Mouse (Mus musculus) limb, embryonic 11.5 days (tissue): ENCODE results near the gene Nacc1. TPM values are rescaled to one million over a fixed set of nuclear protein-coding genes. Genes with fewer than 3 reads are reported as not detected.
"Not testable (repeated sequence)": the region's sequence is repeated elsewhere in the genome, so short reads cannot be mapped to it uniquely, and the experiment has no call there.

Experiments
- ATAC-seq: fragments of 200-750 bp; cut with Nextera tagmentation; 2 replicates; pipeline ENCODE4 v1.8.0; 2017; ENCODE audit warnings: low read depth; ENCODE audit not compliant: insufficient number of reproducible peaks, low FRiP score, low TSS enrichment
- DNase-seq: peaks from one replicate; pipeline ENCODE4 v3.0.0-alpha.2; 2015; ENCODE audit warnings: low spot score
- H3K27ac ChIP-seq: fragments of 300-500 bp; sonication (generic); replicated peaks from 2 replicates; pipeline ENCODE4 v1.5.1; 2014; ENCODE audit warnings: low read depth, mild to moderate bottlenecking, low read length
- H3K27me3 ChIP-seq: fragments of 300-500 bp; sonication (generic); 2 replicates; pipeline ENCODE4 v1.6.1; 2014; ENCODE audit warnings: mild to moderate bottlenecking, low read length, mixed read lengths; ENCODE audit not compliant: control insufficient read depth, insufficient read depth
- H3K36me3 ChIP-seq: fragments of 300-500 bp; sonication (generic); 2 replicates; pipeline ENCODE4 v1.6.1; 2014; ENCODE audit warnings: mild to moderate bottlenecking, low read length, moderate library complexity, mixed read lengths; ENCODE audit not compliant: control insufficient read depth, insufficient read depth
- H3K4me1 ChIP-seq: fragments of 300-500 bp; sonication (generic); 2 replicates; pipeline ENCODE4 v1.6.1; 2014; ENCODE audit warnings: low read length, mixed read lengths; ENCODE audit not compliant: control insufficient read depth, insufficient read depth
- H3K4me2 ChIP-seq: fragments of 300-500 bp; sonication (generic); 2 replicates; pipeline ENCODE4 v1.6.1; 2014; ENCODE audit warnings: low read depth, mild to moderate bottlenecking, moderate library complexity; ENCODE audit not compliant: severe bottlenecking
- H3K4me3 ChIP-seq: fragments of 300-500 bp; sonication (generic); 2 replicates; pipeline ENCODE4 v1.5.1; 2014; ENCODE audit warnings: low read depth, low read length
- H3K9ac ChIP-seq: fragments of 300-500 bp; sonication (generic); 2 replicates; pipeline ENCODE4 v1.6.1; 2014; ENCODE audit warnings: mild to moderate bottlenecking, low read length
- H3K9me3 ChIP-seq: fragments of 300-500 bp; sonication (generic); 2 replicates; pipeline ENCODE4 v1.6.1; 2016; ENCODE audit warnings: low read length; ENCODE audit not compliant: control insufficient read depth
- WGBS: fragments of 180-500 bp; shearing (Covaris S2); extraction: QIAGEN DNeasy Blood & Tissue Kit; methylation state at CpG from one replicate; pipeline ENCODE4 v1.1.7; 2014; 5-methylcytosine and 5-hydroxymethylcytosine counted together
- polyA plus RNA-seq: library from polyadenylated mRNA; unstranded; fragments of >200 nt; fragmentation: Nextera tagmentation; extraction: Ambion mirVana; gene quantifications from 2 replicates; pipeline ENCODE4 v1.2.1, GENCODE M21; 2014

Nacc1 gene
- polyA plus RNA-seq, 1 experiment from 2014 or later, result 26.7 TPM

DNA sequence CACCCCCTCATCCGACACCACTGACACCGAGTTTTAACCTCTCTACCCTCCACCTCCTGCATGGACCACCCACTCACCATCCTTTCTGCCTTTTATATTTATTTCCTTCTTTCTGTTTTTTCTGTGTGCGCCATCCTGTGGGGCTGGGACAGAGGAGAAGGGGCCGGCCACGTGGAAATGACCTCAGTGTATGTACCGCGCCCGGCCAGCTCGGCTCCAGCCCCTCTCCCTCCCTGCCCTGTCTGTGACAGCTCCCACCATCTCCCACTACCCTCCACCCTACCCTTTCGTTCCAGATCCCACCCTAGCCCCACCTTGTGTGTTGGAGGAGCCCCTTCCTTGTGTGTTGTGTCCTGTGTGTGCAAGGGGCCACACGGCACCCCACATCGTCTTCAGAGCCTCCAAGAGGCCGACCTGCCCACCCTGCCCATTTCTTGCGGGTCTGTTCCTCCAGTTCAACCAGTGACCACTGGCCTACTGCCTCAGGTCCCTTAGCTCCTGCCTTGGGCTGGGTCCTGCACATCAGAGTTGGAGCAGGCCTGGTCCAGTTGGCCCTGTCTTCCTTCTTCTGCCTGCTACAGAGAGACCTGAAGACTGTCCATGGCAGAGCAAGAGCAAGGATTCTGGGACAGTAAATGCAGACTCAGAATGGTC, 52.1 kb downstream of the Nacc1 start:
- Histone ChIP-seq H3K27ac (no peak overlapping the region; the same call in 1 of the 2 replicates), H3K36me3 (no peaks in the 10 kb centered on the region), H3K4me1 (peaks cover 26% of the 10 kb centered on the region), H3K4me3 (no peak overlapping the region), H3K9me3 (no peaks in the 10 kb centered on the region), H3K4me2 (no peak overlapping the region), H3K9ac (peak overlapping the region; percentile 17; the same call in 1 of the 2 replicates), H3K27me3 (no peaks in the 10 kb centered on the region)
- DNase-seq (no peak), ATAC-seq (no peak)
- 70% methylated on average over 14 of the region's 14 CpGs for WGBS

GRCm38 (mm10) chr8:84634849-84635304, 52.8 kb downstream of the Nacc1 start:
- Histone ChIP-seq H3K27me3 (no peaks in the 10 kb centered on the region), H3K4me3 (no peak overlapping the region), H3K9ac (no peak overlapping the region), H3K27ac (no peak overlapping the region; the same call in 1 of the 2 replicates), H3K4me1 (peaks cover 26% of the 10 kb centered on the region), H3K4me2 (no peak overlapping the region), H3K36me3 (no peaks in the 10 kb centered on the region), H3K9me3 (no peaks in the 10 kb centered on the region)
- 50% methylated on average over 9 of the region's 9 CpGs for WGBS
- ATAC-seq (no peak), DNase-seq (no peak)

DNA sequence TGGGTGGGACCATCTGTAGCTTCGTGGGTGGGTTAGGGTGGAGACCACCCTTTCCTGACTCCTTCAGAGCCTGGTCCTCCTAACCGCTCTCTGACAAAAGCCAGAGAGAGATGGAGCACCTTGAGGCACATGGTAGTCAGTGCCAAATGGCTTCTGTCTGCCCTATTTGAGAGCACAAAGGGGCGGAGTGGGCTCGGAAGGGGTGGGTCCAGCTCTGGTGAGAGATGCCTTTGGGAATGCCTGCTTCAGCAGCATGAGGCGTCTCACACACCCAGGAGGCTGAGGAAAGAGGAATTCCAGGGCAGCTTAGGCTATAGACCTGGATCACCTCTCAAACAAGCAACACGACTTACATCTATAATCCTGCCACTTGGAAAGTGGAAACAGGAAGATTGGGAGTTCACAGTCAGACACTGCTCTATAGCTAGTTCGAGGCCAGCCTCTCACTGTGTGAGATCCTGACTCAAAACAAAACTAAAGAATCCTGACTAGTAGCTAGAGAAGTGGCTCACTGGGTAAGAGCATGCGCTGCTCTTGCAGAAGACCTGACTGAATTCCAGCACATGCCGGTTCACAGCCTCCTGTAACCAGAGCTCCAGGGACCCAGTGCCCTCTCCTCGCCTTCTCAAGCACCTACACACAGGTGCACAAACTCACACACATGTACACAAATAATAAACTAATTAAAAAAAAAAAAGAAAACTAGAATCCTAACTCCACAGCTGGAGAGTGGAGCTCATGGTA, 53.6 kb downstream of the Nacc1 start:
- Histone ChIP-seq H3K9ac (no peak overlapping the region), H3K27ac (no peak overlapping the region)

DNA sequence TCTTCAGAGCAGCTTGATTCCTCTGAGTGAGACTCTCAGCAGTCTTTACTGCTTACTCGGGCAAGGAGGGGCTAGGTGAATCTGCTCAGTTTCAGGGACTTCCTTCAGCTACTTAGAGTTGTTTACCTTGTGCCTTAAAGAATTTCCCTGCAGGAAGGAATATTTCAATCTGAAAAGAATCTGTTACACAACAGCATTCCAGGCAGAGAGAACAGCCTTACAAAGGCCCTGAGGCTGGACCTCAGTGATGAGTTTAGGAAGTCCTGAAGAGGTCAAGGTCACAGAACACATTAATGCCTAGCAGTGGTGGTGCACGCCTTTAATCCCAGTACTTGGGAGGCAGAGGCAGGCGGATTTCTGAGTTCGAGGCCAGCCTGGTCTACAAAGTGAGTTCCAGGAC, 55.8 kb downstream of the Nacc1 start:
- Histone ChIP-seq H3K27me3 (no peaks in the 10 kb centered on the region), H3K36me3 (no peaks in the 10 kb centered on the region), H3K27ac (no peak overlapping the region), H3K4me1 (peaks cover 15% of the 10 kb centered on the region), H3K4me3 (no peak overlapping the region), H3K9me3 (no peaks in the 10 kb centered on the region), H3K4me2 (no peak overlapping the region), H3K9ac (no peak overlapping the region)
- DNase-seq, result no peak
- no peak for ATAC-seq
- WGBS, result 96% methylated on average over 4 of the region's 4 CpGs

More for the DNA sequence above, 53.6 kb downstream of the Nacc1 start:
- H3K4me1 ChIP-seq, result peaks cover 26% of the 10 kb centered on the region
- ATAC-seq (no peak), DNase-seq (no peak)
- WGBS, result 38% methylated on average over 10 of the region's 10 CpGs
- no peaks in the 10 kb centered on the region for H3K9me3 ChIP-seq
- H3K36me3 ChIP-seq, result no peaks in the 10 kb centered on the region
- H3K4me2 ChIP-seq, result no peak overlapping the region
- no peak overlapping the region for H3K4me3 ChIP-seq
- H3K27me3 ChIP-seq, result no peaks in the 10 kb centered on the region

GRCm38 (mm10) chr8:84630145-84630544, 57.5 kb downstream of the Nacc1 start:
- Histone ChIP-seq H3K4me3 (no peak overlapping the region), H3K9me3 (no peaks in the 10 kb centered on the region), H3K36me3 (no peaks in the 10 kb centered on the region), H3K4me1 (peaks cover 6% of the 10 kb centered on the region), H3K27ac (no peak overlapping the region), H3K9ac (no peak overlapping the region), H3K27me3 (no peaks in the 10 kb centered on the region), H3K4me2 (no peak overlapping the region)
- ATAC-seq, result no peak
- no peak for DNase-seq
- WGBS, result 76% methylated on average over 4 of the region's 4 CpGs

- WGBS, result 54% methylated on average over 11 of the region's 11 CpGs
- H3K9me3 ChIP-seq, result no peaks in the 10 kb centered on the region
- DNase-seq (no peak), ATAC-seq (no peak)
- no peak overlapping the region for H3K27ac ChIP-seq
- H3K9ac ChIP-seq, result no peak overlapping the region
- H3K27me3 ChIP-seq, result no peaks in the 10 kb centered on the region
- no peak overlapping the region for H3K4me3 ChIP-seq
- H3K36me3 ChIP-seq, result no peaks in the 10 kb centered on the region
- H3K4me1 ChIP-seq, result peaks cover under 1% of the 10 kb centered on the region
- no peak overlapping the region for H3K4me2 ChIP-seq
These were observed 58.1 kb downstream of the Nacc1 start for GRCm38 (mm10) chr8:84629586-84629985.

DNA sequence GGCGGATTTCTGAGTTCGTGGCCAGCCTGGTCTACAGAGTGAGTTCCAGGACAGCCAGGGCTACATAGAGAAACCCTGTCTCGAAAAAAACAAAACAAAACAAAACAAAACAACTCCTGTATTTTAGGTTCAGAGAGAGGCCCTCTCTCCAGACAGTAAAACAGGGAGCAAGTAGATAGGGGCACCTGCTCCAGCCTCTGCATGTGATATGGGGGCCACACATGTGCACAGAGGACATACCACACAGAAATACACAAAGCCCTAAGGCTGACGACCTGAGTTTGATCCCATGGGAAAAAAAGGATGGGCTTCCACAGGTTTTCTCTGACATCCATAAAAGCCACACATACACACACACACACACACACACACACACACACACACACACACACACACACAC, 64.2 kb downstream of the Nacc1 start:
- DNase-seq, ATAC-seq: not testable (repeated sequence)
- 79% methylated on average over 4 of the region's 4 CpGs for WGBS

GRCm38 (mm10) chr8:84621102-84621625, 66.5 kb downstream of the Nacc1 start:
- 78% methylated on average over 8 of the region's 8 CpGs for WGBS
- H3K4me2 ChIP-seq, result no peak overlapping the region
- peaks cover 1% of the 10 kb centered on the region; the same call in 1 of the 2 replicates for H3K4me1 ChIP-seq
- no peaks in the 10 kb centered on the region for H3K27me3 ChIP-seq
- DNase-seq (no peak), ATAC-seq (no peak)
- H3K36me3 ChIP-seq, result no peaks in the 10 kb centered on the region
- no peaks in the 10 kb centered on the region for H3K9me3 ChIP-seq
- H3K27ac ChIP-seq, result no peak overlapping the region
- H3K9ac ChIP-seq, result no peak overlapping the region
- H3K4me3 ChIP-seq, result no peak overlapping the region

More for the DNA sequence above, 64.2 kb downstream of the Nacc1 start:
- H3K4me3 ChIP-seq, H3K27me3 ChIP-seq, H3K9ac ChIP-seq, H3K4me2 ChIP-seq, H3K27ac ChIP-seq, H3K4me1 ChIP-seq, H3K9me3 ChIP-seq, H3K36me3 ChIP-seq: not testable (repeated sequence)
